Mouse (Mus musculus) embryonic facial prominence, embryonic 11.5 days (tissue): ENCODE data around the gene Gjd3. TPM values are rescaled to one million over a fixed set of nuclear protein-coding genes. Genes with fewer than 3 reads are reported as not detected.
A peak's percentile ranks its signal among the peaks of the same experiment; 100 is the strongest.

Experiments
- ATAC-seq: fragments of 200-750 bp; cut with Nextera tagmentation; replicated peaks from 2 replicates; pipeline ENCODE4 v1.8.0; 2017; ENCODE audit warnings: low read depth; ENCODE audit not compliant: insufficient number of reproducible peaks, low FRiP score, low TSS enrichment
- DNase-seq: peaks from one replicate; pipeline ENCODE4 v3.0.0-alpha.2; 2015; ENCODE audit warnings: low spot score
- H3K27ac ChIP-seq: fragments of 300-500 bp; sonication (generic); replicated peaks from 2 replicates; pipeline ENCODE4 v1.5.1; 2014; ENCODE audit warnings: mild to moderate bottlenecking, low read depth, low read length, control low read depth
- H3K27me3 ChIP-seq: fragments of 300-500 bp; sonication (generic); 2 replicates; pipeline ENCODE4 v1.6.1; 2014; ENCODE audit warnings: mild to moderate bottlenecking, low read length, moderate library complexity, mixed read lengths; ENCODE audit not compliant: control insufficient read depth, insufficient read depth
- H3K36me3 ChIP-seq: fragments of 300-500 bp; sonication (generic); replicated peaks from 2 replicates; pipeline ENCODE4 v1.6.1; 2014; ENCODE audit warnings: low read depth, mild to moderate bottlenecking, low read length, moderate library complexity, mixed read lengths; ENCODE audit not compliant: control insufficient read depth, insufficient read depth
- H3K4me1 ChIP-seq: fragments of 300-500 bp; sonication (generic); 2 replicates; pipeline ENCODE4 v1.6.1; 2014; ENCODE audit warnings: low read length, mixed read lengths; ENCODE audit not compliant: control insufficient read depth, insufficient read depth
- H3K4me2 ChIP-seq: fragments of 300-500 bp; sonication (generic); 2 replicates; pipeline ENCODE4 v1.6.1; 2014; ENCODE audit warnings: low read depth, mild to moderate bottlenecking, control low read depth, low read length, moderate library complexity
- H3K4me3 ChIP-seq: fragments of 300-500 bp; sonication (generic); 2 replicates; pipeline ENCODE4 v1.5.1; 2014; ENCODE audit warnings: low read depth, low read length, control low read depth
- H3K9ac ChIP-seq: fragments of 300-500 bp; sonication (generic); replicated peaks from 2 replicates; pipeline ENCODE4 v1.6.1; 2014; ENCODE audit warnings: mild to moderate bottlenecking, control low read depth, low read length
- H3K9me3 ChIP-seq: fragments of 300-500 bp; sonication (generic); replicated peaks from 2 replicates; pipeline ENCODE4 v1.6.1; 2016; ENCODE audit warnings: mild to moderate bottlenecking, low read length, inconsistent platforms, mixed read lengths; ENCODE audit not compliant: control insufficient read depth
- WGBS: fragments of 180-500 bp; shearing (Covaris S2); extraction: QIAGEN DNeasy Blood & Tissue Kit; methylation state at CpG from one replicate; pipeline ENCODE4 v1.1.7; 2014; 5-methylcytosine and 5-hydroxymethylcytosine counted together
- polyA plus RNA-seq: library from polyadenylated mRNA; unstranded; fragments of >200 nt; fragmentation: Nextera tagmentation; extraction: Ambion mirVana; gene quantifications from 2 replicates; pipeline ENCODE4 v1.2.1, GENCODE M21; 2014

Gene Gjd3
- polyA plus RNA-seq, 1 experiment from 2014 or later = 0.25 TPM

GRCm38 (mm10) chr11:98951026-98951906 is 31.6 kb downstream of the Gjd3 start:
- Histone ChIP-seq H3K36me3 (no peaks in the 10 kb centered on the region; the same call in 1 of the 2 replicates), H3K4me1 (peaks cover 14% of the 10 kb centered on the region), H3K9me3 (no peaks in the 10 kb centered on the region), H3K27ac (no peak overlapping the region), H3K27me3 (no peaks in the 10 kb centered on the region), H3K9ac (no peak overlapping the region), H3K4me3 (no peak overlapping the region), H3K4me2 (no peak overlapping the region)
- ATAC-seq (no peak), DNase-seq (no peak)
- WGBS = 73% methylated on average over 15 of the region's 16 CpGs

- Histone ChIP-seq H3K4me3 (no peak overlapping the region), H3K36me3 (no peaks in the 10 kb centered on the region; the same call in 1 of the 2 replicates), H3K27me3 (no peaks in the 10 kb centered on the region), H3K4me1 (peaks cover 14% of the 10 kb centered on the region), H3K4me2 (no peak overlapping the region), H3K9me3 (no peaks in the 10 kb centered on the region), H3K9ac (no peak overlapping the region), H3K27ac (no peak overlapping the region)
- 86% methylated on average over 8 of the region's 9 CpGs for WGBS
- DNase-seq (no peak), ATAC-seq (no peak)
Measured at GRCm38 (mm10) chr11:98950484-98950883, 32.3 kb downstream of the Gjd3 start.

GRCm38 (mm10) chr11:98949958-98950460 is 32.8 kb downstream of the Gjd3 start:
- no peak for ATAC-seq
- 77% methylated on average over 7 of the region's 7 CpGs for WGBS
- Histone ChIP-seq H3K36me3 (no peaks in the 10 kb centered on the region; the same call in 1 of the 2 replicates), H3K4me1 (peaks cover 13% of the 10 kb centered on the region), H3K27ac (no peak overlapping the region), H3K9ac (no peak overlapping the region), H3K4me3 (no peak overlapping the region), H3K4me2 (no peak overlapping the region), H3K9me3 (no peaks in the 10 kb centered on the region), H3K27me3 (no peaks in the 10 kb centered on the region)
- no peak for DNase-seq

- no peak overlapping the region for H3K4me3 ChIP-seq
- H3K4me2 ChIP-seq = no peak overlapping the region
- H3K9me3 ChIP-seq = no peaks in the 10 kb centered on the region
- no peak for ATAC-seq
- H3K9ac ChIP-seq = no peak overlapping the region
- no peaks in the 10 kb centered on the region for H3K27me3 ChIP-seq
- H3K36me3 ChIP-seq = no peaks in the 10 kb centered on the region; the same call in 1 of the 2 replicates
- no peak for DNase-seq
- WGBS = 76% methylated on average over 12 of the region's 12 CpGs
- peaks cover 9% of the 10 kb centered on the region for H3K4me1 ChIP-seq
- no peak overlapping the region for H3K27ac ChIP-seq
Measured at GRCm38 (mm10) chr11:98949242-98949957, 33.4 kb downstream of the Gjd3 start.

- H3K4me3 ChIP-seq = no peak overlapping the region
- no peak overlapping the region for H3K9ac ChIP-seq
- H3K4me2 ChIP-seq = no peak overlapping the region
- no peaks in the 10 kb centered on the region for H3K27me3 ChIP-seq
- H3K9me3 ChIP-seq = no peaks in the 10 kb centered on the region
- DNase-seq = no peak
- H3K36me3 ChIP-seq = no peaks in the 10 kb centered on the region; the same call in 1 of the 2 replicates
- H3K4me1 ChIP-seq = peaks cover 14% of the 10 kb centered on the region
- 87% methylated on average over 18 of the region's 18 CpGs for WGBS
- no peak for ATAC-seq
- H3K27ac ChIP-seq = no peak overlapping the region
Measured at GRCm38 (mm10) chr11:98947969-98948569, 34.7 kb downstream of the Gjd3 start.

GRCm38 (mm10) chr11:98945605-98945977 is 37.2 kb downstream of the Gjd3 start:
- H3K27ac ChIP-seq = no peak overlapping the region
- no peak for ATAC-seq
- H3K4me2 ChIP-seq = no peak overlapping the region
- DNase-seq = peak; percentile 0
- H3K4me3 ChIP-seq = no peak overlapping the region
- H3K36me3 ChIP-seq = no peaks in the 10 kb centered on the region; the same call in 1 of the 2 replicates
- H3K9ac ChIP-seq = no peak overlapping the region
- 44% methylated on average over 3 of the region's 3 CpGs for WGBS
- H3K4me1 ChIP-seq = peaks cover 35% of the 10 kb centered on the region
- no peaks in the 10 kb centered on the region for H3K27me3 ChIP-seq
- H3K9me3 ChIP-seq = no peaks in the 10 kb centered on the region

- H3K4me2 ChIP-seq = peak overlapping the region; percentile 13; the same call in 1 of the 2 replicates
- H3K4me1 ChIP-seq = peaks cover 39% of the 10 kb centered on the region
- no peak for DNase-seq
- ATAC-seq = no peak
- WGBS = 23% methylated on average over 11 of the region's 11 CpGs
- H3K27me3 ChIP-seq = no peaks in the 10 kb centered on the region
- H3K9ac ChIP-seq = peak overlapping the region; percentile 29; the same call in 1 of the 2 replicates
- H3K36me3 ChIP-seq = no peaks in the 10 kb centered on the region
- H3K4me3 ChIP-seq = no peak overlapping the region
- H3K27ac ChIP-seq = no peak overlapping the region
- H3K9me3 ChIP-seq = no peaks in the 10 kb centered on the region
Measured at GRCm38 (mm10) chr11:98944897-98945604, 37.8 kb downstream of the Gjd3 start.
